Mouse (Mus musculus): ENCODE results near the gene Wfdc6b. TPM values are rescaled to one million over a fixed set of nuclear protein-coding genes. Genes with fewer than 3 reads are reported as not detected.

The Wfdc6b gene
- polyA plus RNA-seq, 1 experiment from 2014 or later: not detected

DNA sequence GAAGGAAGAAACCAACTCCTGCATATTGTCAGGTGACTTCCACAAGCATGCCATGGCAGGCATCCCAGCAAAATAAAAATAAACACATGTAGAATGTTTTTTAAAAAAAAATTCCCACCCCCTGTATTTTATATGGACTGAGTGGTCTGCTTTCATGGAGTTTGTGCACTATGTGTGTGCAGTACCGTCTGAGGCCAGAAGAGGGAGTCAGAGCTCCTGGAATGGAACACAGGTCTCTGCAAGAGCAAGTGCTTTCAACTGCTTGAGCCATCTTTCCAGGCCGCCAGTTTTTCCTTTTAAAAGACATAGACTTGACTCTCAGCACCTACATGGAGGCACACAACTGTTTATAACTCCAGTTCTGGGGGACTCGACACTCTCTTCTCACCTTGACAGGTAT is 9.8 kb upstream of the Wfdc6b start:
- H3K27ac ChIP-seq (ENCODE audit: low read length): no peak overlapping the region
- H3K9me3 ChIP-seq (replicated peaks; ENCODE audit: control insufficient read depth, low read length): no peaks in the 10 kb centered on the region
- no peak for ATAC-seq (replicated peaks; ENCODE audit: extremely low read depth, insufficient read depth, low FRiP score)
- H3K27me3 ChIP-seq (ENCODE audit: control insufficient read depth, insufficient read depth, low read length): peaks cover 2% of the 10 kb centered on the region; the same call in 1 of the 2 replicates
- H3K9ac ChIP-seq (ENCODE audit: low read length): no peak overlapping the region
- no peaks in the 10 kb centered on the region for H3K36me3 ChIP-seq (ENCODE audit: control insufficient read depth, insufficient read depth)
- no peak overlapping the region for H3K4me2 ChIP-seq (ENCODE audit: low read depth, low read length)
- H3K4me1 ChIP-seq (ENCODE audit: control insufficient read depth, insufficient read depth, low read length): no peaks in the 10 kb centered on the region
- WGBS: 76% methylated on average over 3 of the region's 3 CpGs
- no peak overlapping the region for H3K4me3 ChIP-seq (ENCODE audit: low read length)

DNA sequence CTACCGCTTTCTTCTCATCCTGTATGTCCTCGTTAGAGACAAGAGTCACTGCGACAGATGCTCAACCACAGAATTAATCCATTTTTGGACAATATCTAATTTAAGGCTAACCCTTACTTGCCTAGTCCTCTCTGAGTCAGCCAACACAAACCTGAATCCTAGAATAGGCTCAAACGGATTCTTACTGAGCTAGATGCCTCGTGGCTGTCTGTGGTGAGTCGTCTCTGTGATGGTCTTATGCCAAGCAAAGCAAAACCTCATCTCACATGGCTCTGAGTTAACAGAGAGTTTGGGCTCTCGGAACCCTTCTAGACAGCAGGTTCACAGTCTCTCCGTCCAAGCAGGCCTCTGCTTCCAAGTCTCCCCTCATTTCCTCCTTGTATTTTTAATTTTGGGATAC is 8.9 kb upstream of the Wfdc6b start:
- 82% methylated on average over 8 of the region's 8 CpGs for WGBS
- Histone ChIP-seq H3K4me3 (ENCODE audit: low read length) (no peak overlapping the region), H3K27me3 (ENCODE audit: control insufficient read depth, insufficient read depth, low read length) (peaks cover 3% of the 10 kb centered on the region; the same call in 1 of the 2 replicates), H3K9ac (ENCODE audit: low read length) (no peak overlapping the region), H3K36me3 (ENCODE audit: control insufficient read depth, insufficient read depth) (no peaks in the 10 kb centered on the region), H3K9me3 (replicated peaks; ENCODE audit: control insufficient read depth, low read length) (no peaks in the 10 kb centered on the region), H3K27ac (ENCODE audit: low read length) (no peak overlapping the region), H3K4me1 (ENCODE audit: control insufficient read depth, insufficient read depth, low read length) (no peaks in the 10 kb centered on the region), H3K4me2 (ENCODE audit: low read depth, low read length) (no peak overlapping the region)
- no peak for ATAC-seq (replicated peaks; ENCODE audit: extremely low read depth, insufficient read depth, low FRiP score)

DNA sequence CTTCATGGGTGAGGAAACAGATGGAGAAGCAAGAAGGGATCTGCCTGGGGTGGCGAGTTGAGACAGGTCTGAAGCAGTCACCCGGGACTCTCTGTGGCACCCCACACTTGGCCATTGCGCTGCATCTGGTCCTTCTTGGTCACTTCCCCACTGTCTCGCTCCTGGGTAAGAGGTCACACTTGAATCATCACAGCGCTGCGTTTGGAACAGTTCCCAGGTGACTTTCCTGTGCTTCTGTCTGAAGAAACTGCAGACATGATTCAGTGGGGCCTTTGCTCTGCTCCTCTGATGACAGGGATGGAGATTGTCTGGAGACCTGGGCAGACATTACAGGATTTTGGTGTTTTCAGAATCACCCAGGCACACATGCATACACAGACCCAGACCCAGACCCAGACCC is 4.5 kb upstream of the Wfdc6b start:
- Histone ChIP-seq H3K36me3 (ENCODE audit: control insufficient read depth, insufficient read depth) (no peaks in the 10 kb centered on the region), H3K4me3 (ENCODE audit: low read length) (no peak overlapping the region), H3K4me1 (ENCODE audit: control insufficient read depth, insufficient read depth, low read length) (no peaks in the 10 kb centered on the region), H3K9me3 (replicated peaks; ENCODE audit: control insufficient read depth, low read length) (no peaks in the 10 kb centered on the region), H3K4me2 (ENCODE audit: low read depth, low read length) (no peak overlapping the region), H3K27me3 (ENCODE audit: control insufficient read depth, insufficient read depth, low read length) (peaks cover 5% of the 10 kb centered on the region; the same call in 1 of the 2 replicates), H3K9ac (ENCODE audit: low read length) (no peak overlapping the region), H3K27ac (ENCODE audit: low read length) (no peak overlapping the region)
- no peak for ATAC-seq (replicated peaks; ENCODE audit: extremely low read depth, insufficient read depth, low FRiP score)
- 60% methylated on average over 6 of the region's 6 CpGs for WGBS

- 0 out of 2 replicates have a peak, but pooled peaks cover 2% of the 10 kb centered on the region for H3K27me3 ChIP-seq (ENCODE audit: control insufficient read depth, insufficient read depth, low read length)
- no peak for ATAC-seq (replicated peaks; ENCODE audit: extremely low read depth, insufficient read depth, low FRiP score)
- H3K4me2 ChIP-seq (ENCODE audit: low read depth, low read length): no peak overlapping the region
- no peak overlapping the region for H3K4me3 ChIP-seq (ENCODE audit: low read length)
- no peak overlapping the region for H3K27ac ChIP-seq (ENCODE audit: low read length)
- WGBS: 83% methylated on average over 3 of the region's 3 CpGs
- H3K9me3 ChIP-seq (replicated peaks; ENCODE audit: control insufficient read depth, low read length): no peaks in the 10 kb centered on the region
- H3K36me3 ChIP-seq (ENCODE audit: control insufficient read depth, insufficient read depth): no peaks in the 10 kb centered on the region
- no peaks in the 10 kb centered on the region for H3K4me1 ChIP-seq (ENCODE audit: control insufficient read depth, insufficient read depth, low read length)
- no peak overlapping the region for H3K9ac ChIP-seq (ENCODE audit: low read length)
Measured at GRCm38 (mm10) chr2:164615386-164615785, 2.1 kb downstream of the Wfdc6b start.

DNA sequence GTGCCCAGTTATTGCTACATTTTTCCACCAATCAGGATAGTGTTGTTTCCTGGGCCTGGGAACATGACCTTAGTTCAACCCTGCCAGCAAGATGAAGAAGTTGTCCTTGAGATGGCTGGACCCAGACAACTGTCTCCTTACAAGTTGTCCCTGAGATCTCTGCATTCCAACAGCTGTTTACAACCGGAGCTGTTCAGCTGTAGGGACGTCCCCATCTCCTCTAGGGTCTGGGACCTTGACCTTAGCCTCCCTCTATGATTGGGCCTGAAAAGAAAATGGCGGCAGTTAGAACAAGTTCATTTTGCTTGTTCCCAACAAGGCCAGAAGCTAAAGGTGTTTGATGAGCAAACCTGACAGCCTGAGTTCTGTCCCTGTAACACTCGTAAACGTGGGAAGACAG is 5.7 kb downstream of the Wfdc6b start:
- ATAC-seq (replicated peaks; ENCODE audit: extremely low read depth, insufficient read depth, low FRiP score): no peak
- Histone ChIP-seq H3K4me1 (ENCODE audit: control insufficient read depth, insufficient read depth, low read length) (no peaks in the 10 kb centered on the region), H3K4me2 (ENCODE audit: low read depth, low read length) (no peak overlapping the region)

GRCm38 (mm10) chr2:164621775-164622174 is 8.5 kb downstream of the Wfdc6b start:
- Histone ChIP-seq H3K4me1 (ENCODE audit: control insufficient read depth, insufficient read depth, low read length) (no peaks in the 10 kb centered on the region), H3K9me3 (replicated peaks; ENCODE audit: control insufficient read depth, low read length) (no peaks in the 10 kb centered on the region), H3K27ac (ENCODE audit: low read length) (no peak overlapping the region), H3K36me3 (ENCODE audit: control insufficient read depth, insufficient read depth) (no peaks in the 10 kb centered on the region), H3K4me3 (ENCODE audit: low read length) (no peak overlapping the region), H3K27me3 (ENCODE audit: control insufficient read depth, insufficient read depth, low read length) (no peaks in the 10 kb centered on the region), H3K4me2 (ENCODE audit: low read depth, low read length) (no peak overlapping the region), H3K9ac (ENCODE audit: low read length) (no peak overlapping the region)
- WGBS: 76% methylated on average over 4 of the region's 4 CpGs
- ATAC-seq (replicated peaks; ENCODE audit: extremely low read depth, insufficient read depth, low FRiP score): no peak

More for the DNA sequence above, 5.7 kb downstream of the Wfdc6b start:
- Histone ChIP-seq H3K36me3 (ENCODE audit: control insufficient read depth, insufficient read depth) (no peaks in the 10 kb centered on the region), H3K27ac (ENCODE audit: low read length) (no peak overlapping the region), H3K4me3 (ENCODE audit: low read length) (no peak overlapping the region), H3K27me3 (ENCODE audit: control insufficient read depth, insufficient read depth, low read length) (no peaks in the 10 kb centered on the region), H3K9me3 (replicated peaks; ENCODE audit: control insufficient read depth, low read length) (no peaks in the 10 kb centered on the region), H3K9ac (ENCODE audit: low read length) (no peak overlapping the region)
- WGBS: 71% methylated on average over 5 of the region's 5 CpGs

DNA sequence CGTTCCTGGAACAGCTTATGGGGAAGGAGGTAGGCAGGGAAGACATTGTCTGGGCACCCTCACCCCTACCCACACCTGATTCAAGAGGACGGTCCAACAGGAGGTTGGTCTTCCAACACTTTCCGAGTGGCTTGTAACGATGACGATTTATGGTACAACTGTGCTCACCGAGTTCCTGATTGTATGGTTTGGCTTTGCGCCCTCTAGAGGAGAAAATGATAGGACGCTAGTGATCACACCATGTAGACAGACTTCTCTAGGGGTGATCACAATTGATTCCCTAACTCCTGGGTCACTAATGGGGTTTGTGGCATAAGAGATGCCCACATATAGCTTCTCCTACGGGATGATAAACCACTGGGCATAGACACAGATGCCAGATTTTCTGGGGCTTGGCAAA is 21.9 kb downstream of the Wfdc6b start:
- Histone ChIP-seq H3K9ac (ENCODE audit: low read length) (no peak overlapping the region), H3K27me3 (ENCODE audit: control insufficient read depth, insufficient read depth, low read length) (no peaks in the 10 kb centered on the region), H3K4me2 (ENCODE audit: low read depth, low read length) (no peak overlapping the region), H3K4me3 (ENCODE audit: low read length) (no peak overlapping the region), H3K36me3 (ENCODE audit: control insufficient read depth, insufficient read depth) (no peaks in the 10 kb centered on the region), H3K4me1 (ENCODE audit: control insufficient read depth, insufficient read depth, low read length) (no peaks in the 10 kb centered on the region), H3K27ac (ENCODE audit: low read length) (no peak overlapping the region), H3K9me3 (replicated peaks; ENCODE audit: control insufficient read depth, low read length) (no peaks in the 10 kb centered on the region)
- WGBS: 81% methylated on average over 9 of the region's 9 CpGs
- ATAC-seq (replicated peaks; ENCODE audit: extremely low read depth, insufficient read depth, low FRiP score): no peak

DNA sequence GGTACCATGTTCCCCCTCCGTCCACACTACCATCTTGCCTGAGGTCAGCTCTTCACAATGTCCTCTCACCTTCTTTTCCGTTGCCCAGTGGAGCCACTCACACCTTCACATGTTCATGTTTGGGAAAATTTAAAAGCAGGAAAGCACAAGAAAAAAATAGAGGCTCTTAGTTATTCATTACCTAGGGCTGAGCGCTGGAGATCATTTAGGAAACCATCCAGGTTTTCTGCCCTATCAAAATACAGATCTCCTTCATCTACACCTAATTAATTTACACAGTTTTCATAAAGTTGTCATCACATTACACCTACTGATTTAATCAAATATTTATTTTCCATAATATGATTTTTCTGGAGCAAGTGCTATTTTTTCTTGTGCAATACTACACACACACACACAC is 25.4 kb downstream of the Wfdc6b start, which contains the start of gene Wfdc16:
Gene Wfdc16 (minus strand): TSS at position 101 of the 400 bp plus-strand sequence.
- 83% methylated on average over 3 of the region's 3 CpGs for WGBS
- no peaks in the 10 kb centered on the region for H3K9me3 ChIP-seq (replicated peaks; ENCODE audit: control insufficient read depth, low read length)
- H3K9ac ChIP-seq (ENCODE audit: low read length): no peak within 1 kb of the TSS
- no peaks in the 10 kb centered on the region for H3K4me1 ChIP-seq (ENCODE audit: control insufficient read depth, insufficient read depth, low read length)
- no peaks in the 10 kb centered on the region for H3K36me3 ChIP-seq (ENCODE audit: control insufficient read depth, insufficient read depth)
- H3K4me3 ChIP-seq (ENCODE audit: low read length): no peak within 1 kb of the TSS
- H3K27me3 ChIP-seq (ENCODE audit: control insufficient read depth, insufficient read depth, low read length): no peaks in the 10 kb centered on the region
- no peak within 1 kb of the TSS for H3K4me2 ChIP-seq (ENCODE audit: low read depth, low read length)
- no peak for ATAC-seq (replicated peaks; ENCODE audit: extremely low read depth, insufficient read depth, low FRiP score)
- H3K27ac ChIP-seq (ENCODE audit: low read length): no peak within 1 kb of the TSS

DNA sequence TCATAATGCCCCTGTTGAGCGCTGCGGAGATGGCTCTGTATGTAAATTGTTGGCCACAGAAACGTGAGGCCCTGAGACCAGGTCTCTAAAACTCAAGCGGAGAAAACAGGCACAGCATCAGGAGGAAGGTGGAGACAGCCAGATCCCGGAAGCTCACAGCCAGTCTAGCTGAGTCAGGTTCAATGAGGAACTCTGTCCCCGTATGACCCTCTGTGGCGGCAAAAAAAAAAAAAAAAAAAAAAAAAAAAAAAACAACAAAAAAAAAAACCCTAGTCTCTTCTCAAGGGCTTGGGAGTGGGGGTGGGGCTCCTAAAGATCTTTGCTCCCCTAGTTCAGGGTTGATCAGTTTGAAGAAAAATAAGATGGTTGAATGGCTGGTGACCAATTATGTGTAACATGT is 27.8 kb downstream of the Wfdc6b start:
- no peaks in the 10 kb centered on the region for H3K36me3 ChIP-seq (ENCODE audit: control insufficient read depth, insufficient read depth)
- no peak for ATAC-seq (replicated peaks; ENCODE audit: extremely low read depth, insufficient read depth, low FRiP score)

More for the DNA sequence above, 27.8 kb downstream of the Wfdc6b start:
- Histone ChIP-seq H3K4me2 (ENCODE audit: low read depth, low read length) (no peak overlapping the region), H3K9me3 (replicated peaks; ENCODE audit: control insufficient read depth, low read length) (no peaks in the 10 kb centered on the region), H3K27me3 (ENCODE audit: control insufficient read depth, insufficient read depth, low read length) (no peaks in the 10 kb centered on the region), H3K9ac (ENCODE audit: low read length) (no peak overlapping the region), H3K4me3 (ENCODE audit: low read length) (no peak overlapping the region), H3K4me1 (ENCODE audit: control insufficient read depth, insufficient read depth, low read length) (no peaks in the 10 kb centered on the region), H3K27ac (ENCODE audit: low read length) (no peak overlapping the region)
- 62% methylated on average over 7 of the region's 7 CpGs for WGBS
